Mouse (Mus musculus) embryonic facial prominence, embryonic 11.5 days (tissue): ENCODE measurements around the gene Tmem170. TPM values are rescaled to one million over a fixed set of nuclear protein-coding genes. Genes with fewer than 3 reads are reported as not detected.

Experiments used
- ATAC-seq: fragments of 200-750 bp; cut with Nextera tagmentation; replicated peaks from 2 replicates; pipeline ENCODE4 v1.8.0; 2017; ENCODE audit warnings: low read depth; ENCODE audit not compliant: insufficient number of reproducible peaks, low FRiP score, low TSS enrichment
- DNase-seq: peaks from one replicate; pipeline ENCODE4 v3.0.0-alpha.2; 2015; ENCODE audit warnings: low spot score
- H3K27ac ChIP-seq: fragments of 300-500 bp; sonication (generic); replicated peaks from 2 replicates; pipeline ENCODE4 v1.5.1; 2014; ENCODE audit warnings: mild to moderate bottlenecking, low read depth, low read length, control low read depth
- H3K27me3 ChIP-seq: fragments of 300-500 bp; sonication (generic); 2 replicates; pipeline ENCODE4 v1.6.1; 2014; ENCODE audit warnings: mild to moderate bottlenecking, low read length, moderate library complexity, mixed read lengths; ENCODE audit not compliant: control insufficient read depth, insufficient read depth
- H3K36me3 ChIP-seq: fragments of 300-500 bp; sonication (generic); replicated peaks from 2 replicates; pipeline ENCODE4 v1.6.1; 2014; ENCODE audit warnings: low read depth, mild to moderate bottlenecking, low read length, moderate library complexity, mixed read lengths; ENCODE audit not compliant: control insufficient read depth, insufficient read depth
- H3K4me1 ChIP-seq: fragments of 300-500 bp; sonication (generic); 2 replicates; pipeline ENCODE4 v1.6.1; 2014; ENCODE audit warnings: low read length, mixed read lengths; ENCODE audit not compliant: control insufficient read depth, insufficient read depth
- H3K4me2 ChIP-seq: fragments of 300-500 bp; sonication (generic); 2 replicates; pipeline ENCODE4 v1.6.1; 2014; ENCODE audit warnings: low read depth, mild to moderate bottlenecking, control low read depth, low read length, moderate library complexity
- H3K4me3 ChIP-seq: fragments of 300-500 bp; sonication (generic); 2 replicates; pipeline ENCODE4 v1.5.1; 2014; ENCODE audit warnings: low read depth, low read length, control low read depth
- H3K9ac ChIP-seq: fragments of 300-500 bp; sonication (generic); replicated peaks from 2 replicates; pipeline ENCODE4 v1.6.1; 2014; ENCODE audit warnings: mild to moderate bottlenecking, control low read depth, low read length
- H3K9me3 ChIP-seq: fragments of 300-500 bp; sonication (generic); replicated peaks from 2 replicates; pipeline ENCODE4 v1.6.1; 2016; ENCODE audit warnings: mild to moderate bottlenecking, low read length, inconsistent platforms, mixed read lengths; ENCODE audit not compliant: control insufficient read depth
- WGBS: fragments of 180-500 bp; shearing (Covaris S2); extraction: QIAGEN DNeasy Blood & Tissue Kit; methylation state at CpG from one replicate; pipeline ENCODE4 v1.1.7; 2014; 5-methylcytosine and 5-hydroxymethylcytosine counted together
- polyA plus RNA-seq: library from polyadenylated mRNA; unstranded; fragments of >200 nt; fragmentation: Nextera tagmentation; extraction: Ambion mirVana; gene quantifications from 2 replicates; pipeline ENCODE4 v1.2.1, GENCODE M21; 2014

Gene Tmem170
- polyA plus RNA-seq, 1 experiment from 2014 or later = 7.7 TPM

DNA sequence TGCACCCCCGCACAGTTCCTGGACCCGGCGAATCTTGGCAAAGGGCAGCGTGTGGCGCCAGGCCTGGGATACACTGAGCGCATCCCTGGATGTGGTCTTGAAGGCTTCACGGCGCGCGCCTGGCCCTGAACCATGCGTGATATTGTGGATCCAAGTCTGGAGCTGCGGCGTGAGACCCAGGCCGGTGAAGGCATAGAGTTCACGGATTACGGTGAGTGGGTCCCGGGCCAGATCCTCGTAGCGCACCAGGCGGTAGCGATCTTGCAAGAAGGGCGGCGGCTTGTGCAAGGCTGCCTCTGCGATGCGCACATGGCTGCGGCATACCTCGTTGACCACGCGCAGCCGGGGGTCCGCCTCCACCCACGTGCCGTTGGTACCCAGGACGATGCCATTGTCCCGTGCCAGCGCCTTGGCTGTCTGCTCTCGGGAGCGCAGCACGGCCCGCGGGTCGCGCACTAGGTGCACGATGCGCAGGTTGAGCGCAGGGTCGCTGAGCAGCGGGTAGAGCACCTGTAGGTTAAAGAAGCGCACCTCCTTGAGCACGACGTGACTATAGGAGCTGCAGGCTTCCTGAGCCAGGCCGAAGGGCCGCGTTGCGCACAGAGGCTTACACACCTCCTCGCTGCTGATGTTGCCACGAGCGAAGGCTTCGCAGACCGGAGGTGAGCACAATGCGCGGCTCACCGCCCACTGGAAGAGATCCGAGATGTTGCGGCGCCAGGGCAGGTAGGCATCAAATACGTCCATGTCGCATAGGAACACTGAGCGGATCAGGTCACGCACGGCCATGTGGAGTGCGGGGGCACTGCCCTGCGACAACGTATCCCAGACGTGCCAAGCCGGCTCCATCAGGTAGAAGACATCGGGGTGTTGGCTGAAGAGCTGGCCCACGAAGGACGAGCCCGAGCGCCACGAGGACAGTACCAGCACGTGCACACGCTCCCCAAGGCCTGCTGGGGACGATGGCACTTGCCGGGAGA lies 13.7 kb upstream of the Tmem170 start:
- H3K4me2 ChIP-seq = peak overlapping the region; percentile 43
- DNase-seq (no peak), ATAC-seq (0 out of 2 replicates have a peak, but pooled peaks have one; percentile 26)
- peak overlapping the region; percentile 29 for H3K4me3 ChIP-seq
- 10% methylated on average over 86 of the region's 86 CpGs for WGBS
- H3K9ac ChIP-seq = peak overlapping the region; percentile 32
- H3K27ac ChIP-seq = no peak overlapping the region
- H3K27me3 ChIP-seq = peaks cover 27% of the 10 kb centered on the region
- no peaks in the 10 kb centered on the region for H3K36me3 ChIP-seq
- no peaks in the 10 kb centered on the region for H3K9me3 ChIP-seq
- H3K4me1 ChIP-seq = peaks cover 3% of the 10 kb centered on the region

DNA sequence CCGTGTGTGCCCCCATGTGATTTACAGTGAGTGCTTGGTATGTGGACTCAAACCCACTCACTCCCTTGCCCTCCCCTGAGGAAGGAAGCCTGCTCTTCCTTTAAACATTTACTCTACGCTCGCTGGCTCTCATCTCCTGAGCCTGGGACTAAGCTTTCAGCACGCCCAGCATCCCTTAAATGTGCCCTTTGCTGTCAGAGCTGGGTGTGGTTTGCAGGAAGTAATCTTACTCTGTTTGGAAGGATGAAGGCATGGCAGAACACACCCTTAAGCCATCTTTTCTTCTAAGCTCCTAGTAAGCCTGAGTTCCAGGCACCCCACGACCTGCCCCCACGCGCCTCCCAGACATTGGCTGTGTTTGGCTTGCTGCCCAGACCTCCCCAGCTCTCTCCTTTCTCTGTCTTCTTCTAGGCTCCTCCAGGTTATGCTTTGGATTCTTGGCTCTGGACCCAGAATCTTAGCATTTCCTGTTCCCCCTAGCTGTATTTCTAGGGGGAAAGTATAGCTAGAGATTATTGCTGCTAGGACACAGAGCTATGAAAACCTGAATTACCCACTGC lies 11.6 kb upstream of the Tmem170 start:
- no peaks in the 10 kb centered on the region for H3K9me3 ChIP-seq
- no peak overlapping the region for H3K27ac ChIP-seq
- H3K4me3 ChIP-seq = no peak overlapping the region
- H3K4me1 ChIP-seq = peaks cover 3% of the 10 kb centered on the region
- H3K9ac ChIP-seq = no peak overlapping the region
- no peak overlapping the region for H3K4me2 ChIP-seq
- ATAC-seq = no peak
- H3K36me3 ChIP-seq = no peaks in the 10 kb centered on the region
- 47% methylated on average over 7 of the region's 7 CpGs for WGBS
- peaks cover 27% of the 10 kb centered on the region for H3K27me3 ChIP-seq
- no peak for DNase-seq

DNA sequence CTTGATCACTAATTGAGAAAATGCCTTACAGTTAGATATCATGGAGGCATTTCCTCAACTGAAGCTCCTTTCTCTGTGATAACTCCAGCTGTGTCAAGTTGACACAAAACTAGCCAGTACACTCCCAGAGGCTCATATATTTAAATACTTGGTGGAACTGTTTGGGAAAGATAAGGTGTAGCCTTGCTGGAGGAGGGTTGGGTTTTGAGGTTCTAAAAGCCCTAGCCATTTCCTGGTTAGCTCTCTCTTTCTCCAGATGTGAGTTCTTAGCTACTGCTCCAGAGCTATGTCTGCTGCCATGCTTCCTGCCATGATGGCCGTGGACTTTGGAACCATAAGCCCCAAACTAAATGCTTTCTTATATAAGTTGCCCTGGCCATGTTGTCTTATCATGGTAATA lies 10.9 kb upstream of the Tmem170 start:
- Histone ChIP-seq H3K9me3 (no peaks in the 10 kb centered on the region), H3K9ac (no peak overlapping the region), H3K27ac (no peak overlapping the region), H3K4me2 (no peak overlapping the region), H3K36me3 (no peaks in the 10 kb centered on the region), H3K4me1 (peaks cover 3% of the 10 kb centered on the region), H3K4me3 (no peak overlapping the region), H3K27me3 (peaks cover 27% of the 10 kb centered on the region)
- WGBS = 73% methylated on average over 1 of the region's 1 CpGs
- ATAC-seq (no peak), DNase-seq (no peak)

DNA sequence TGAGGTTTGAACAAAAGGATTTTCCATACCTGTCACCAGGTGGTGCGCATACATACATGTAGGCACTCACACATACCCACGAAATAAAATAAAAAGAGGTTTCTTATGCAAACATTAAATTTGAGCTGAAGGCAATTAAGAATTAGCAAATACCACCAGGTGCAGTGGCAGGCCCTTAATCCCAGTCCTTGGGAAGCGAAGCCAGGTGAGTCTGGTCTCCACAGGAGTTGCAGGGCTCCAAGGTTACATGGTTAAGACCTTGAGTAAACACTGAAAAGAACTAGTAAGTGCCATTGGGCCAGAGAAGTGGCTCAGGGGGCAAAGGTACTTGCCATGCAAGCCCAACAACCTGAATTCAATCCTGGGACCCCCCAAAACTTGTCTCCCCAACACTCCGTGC lies 7.1 kb upstream of the Tmem170 start:
- no peak for ATAC-seq

DNA sequence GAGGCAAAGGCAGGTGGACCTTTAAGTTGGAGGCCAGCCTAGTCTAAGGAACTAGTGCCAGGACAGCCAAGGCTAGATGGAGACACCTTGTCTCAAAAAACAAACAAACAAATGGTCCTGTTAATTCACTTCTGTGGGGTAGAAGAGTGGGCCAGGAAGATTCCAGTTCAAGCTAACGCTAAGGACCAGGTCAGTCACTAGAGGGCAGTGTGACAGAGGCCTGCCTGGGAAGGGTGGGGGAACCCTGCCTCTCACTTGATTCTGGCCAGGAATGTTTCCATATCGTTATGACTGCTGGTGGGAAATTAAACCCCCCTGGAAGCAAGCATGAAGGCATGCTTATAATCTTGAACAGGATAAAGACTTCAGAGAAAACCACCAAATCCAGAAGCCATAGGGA lies 5.0 kb upstream of the Tmem170 start:
- no peak for ATAC-seq
- 4% methylated on average over 2 of the region's 2 CpGs for WGBS

More for the DNA sequence above, 7.1 kb upstream of the Tmem170 start:
- no peak for DNase-seq
- no peaks in the 10 kb centered on the region for H3K4me1 ChIP-seq
- H3K27me3 ChIP-seq = 0 out of 2 replicates have a peak, but pooled peaks cover 2% of the 10 kb centered on the region
- 83% methylated on average over 4 of the region's 4 CpGs for WGBS
- no peak overlapping the region for H3K27ac ChIP-seq
- no peak overlapping the region for H3K4me3 ChIP-seq
- H3K9me3 ChIP-seq = no peaks in the 10 kb centered on the region
- H3K9ac ChIP-seq = no peak overlapping the region
- H3K4me2 ChIP-seq = no peak overlapping the region
- no peaks in the 10 kb centered on the region for H3K36me3 ChIP-seq

DNA sequence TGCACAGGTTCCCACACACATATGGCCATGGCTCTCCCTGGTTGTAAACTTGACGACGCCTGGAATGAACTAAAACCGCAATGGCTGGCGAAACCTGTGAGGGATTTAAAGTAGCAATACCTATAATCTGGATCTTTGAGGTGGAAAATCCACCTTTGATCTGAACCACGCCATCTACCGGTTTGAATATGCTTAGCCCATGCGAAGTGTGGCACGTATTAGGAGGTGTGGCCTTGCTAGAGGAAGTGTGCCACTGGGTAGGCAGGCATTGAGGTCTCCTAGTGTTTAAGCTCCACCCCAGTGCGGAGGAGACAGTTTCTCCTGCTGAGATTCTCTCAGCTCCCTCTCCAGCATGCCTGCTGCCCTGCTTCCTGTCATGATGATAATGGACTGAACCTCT lies 1.2 kb upstream of the Tmem170 start:
- Histone ChIP-seq H3K36me3 (no peaks in the 10 kb centered on the region), H3K4me3 (no peak overlapping the region), H3K4me1 (no peaks in the 10 kb centered on the region; the same call in 1 of the 2 replicates), H3K27me3 (no peaks in the 10 kb centered on the region), H3K27ac (no peak overlapping the region), H3K9me3 (no peaks in the 10 kb centered on the region), H3K4me2 (no peak overlapping the region), H3K9ac (no peak overlapping the region)
- no peak for ATAC-seq
- no peak for DNase-seq
- 67% methylated on average over 9 of the region's 9 CpGs for WGBS

More for the DNA sequence above, 5.0 kb upstream of the Tmem170 start:
- H3K27ac ChIP-seq = no peak overlapping the region
- H3K4me1 ChIP-seq = no peaks in the 10 kb centered on the region
- peak; percentile 79 for DNase-seq
- no peaks in the 10 kb centered on the region for H3K27me3 ChIP-seq
- no peaks in the 10 kb centered on the region for H3K36me3 ChIP-seq
- no peak overlapping the region for H3K4me2 ChIP-seq
- H3K9ac ChIP-seq = no peak overlapping the region
- H3K4me3 ChIP-seq = no peak overlapping the region
- H3K9me3 ChIP-seq = no peaks in the 10 kb centered on the region

DNA sequence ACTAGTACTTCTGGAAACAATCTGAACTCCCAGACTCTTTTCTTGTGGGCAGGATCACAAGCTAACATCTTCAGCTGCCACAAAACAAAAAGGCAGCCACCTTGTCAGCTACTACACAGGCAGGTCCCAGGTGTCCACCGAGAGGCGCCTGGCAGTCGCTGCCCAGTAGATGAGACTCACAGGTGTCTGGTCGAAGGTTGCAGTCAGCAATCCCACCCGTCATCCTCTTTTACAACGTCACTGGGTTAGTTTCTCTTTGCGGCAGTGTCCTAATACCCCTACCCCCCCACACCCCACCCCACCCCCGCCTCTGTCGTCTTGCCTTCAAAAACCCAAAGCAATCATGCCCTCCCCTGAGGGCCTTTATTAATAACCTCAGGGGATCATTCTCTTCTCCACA lies 792 bp downstream of the Tmem170 start:
- peak overlapping the region; percentile 75 for H3K9ac ChIP-seq
- H3K27ac ChIP-seq = no peak overlapping the region
- H3K4me2 ChIP-seq = peak overlapping the region; percentile 76
- H3K4me3 ChIP-seq = peak overlapping the region; percentile 74
- no peak for DNase-seq
- ATAC-seq = no peak
- H3K9me3 ChIP-seq = no peaks in the 10 kb centered on the region
- H3K36me3 ChIP-seq = no peaks in the 10 kb centered on the region
- no peaks in the 10 kb centered on the region for H3K27me3 ChIP-seq
- H3K4me1 ChIP-seq = no peaks in the 10 kb centered on the region; the same call in 1 of the 2 replicates
- 25% methylated on average over 9 of the region's 9 CpGs for WGBS

DNA sequence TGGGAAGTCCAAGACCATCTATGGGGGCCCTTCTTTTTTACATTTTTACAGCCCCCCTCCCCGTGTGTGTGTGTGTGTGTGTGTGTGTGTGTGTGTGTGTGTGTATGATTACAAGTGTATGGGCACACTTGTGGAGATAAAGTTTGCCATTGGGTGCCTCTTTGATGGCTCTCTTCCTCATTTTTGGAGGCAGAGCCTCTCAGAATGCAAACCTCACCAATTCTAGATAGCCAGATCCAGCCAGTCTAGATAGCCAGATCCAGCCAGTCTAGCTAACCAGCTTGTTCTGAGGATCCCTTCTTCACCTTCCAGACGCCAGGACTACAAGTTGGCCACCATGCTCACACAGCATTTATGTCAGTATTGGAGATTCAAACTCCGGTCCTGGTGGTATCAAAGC lies 5.3 kb downstream of the Tmem170 start:
- 86% methylated on average over 3 of the region's 3 CpGs for WGBS
- no peak overlapping the region for H3K4me2 ChIP-seq
- ATAC-seq (no peak), DNase-seq (no peak)
- no peaks in the 10 kb centered on the region for H3K27me3 ChIP-seq
- H3K4me1 ChIP-seq = no peaks in the 10 kb centered on the region; the same call in 1 of the 2 replicates
- no peak overlapping the region for H3K9ac ChIP-seq
- H3K4me3 ChIP-seq = no peak overlapping the region
- H3K9me3 ChIP-seq = no peaks in the 10 kb centered on the region
- H3K36me3 ChIP-seq = no peaks in the 10 kb centered on the region
- no peak overlapping the region for H3K27ac ChIP-seq
